Mouse (Mus musculus) heart, embryonic 14.5 days (tissue): ENCODE results near the gene Psmc2. TPM values are rescaled to one million over a fixed set of nuclear protein-coding genes. Genes with fewer than 3 reads are reported as not detected.

Experiments
- ATAC-seq: fragments of 200-750 bp; cut with Nextera tagmentation; 2 replicates; pipeline ENCODE4 v1.8.0; 2017; ENCODE audit warnings: low read depth, moderate TSS enrichment; ENCODE audit not compliant: insufficient number of reproducible peaks, insufficient read depth, low FRiP score
- H3K27ac ChIP-seq, 2 experiments: fragments of 200-500 bp in 1 of 2; fragments of 300-500 bp in 1 of 2; sonication (generic) in 1 of 2; replicated peaks in 1 of 2; 2 replicates each; pipeline ENCODE4 v1.5.1; 2012 to 2014; ENCODE audit warnings: low read depth in 2 of 2, low read length in 2 of 2, control low read depth in 1 of 2, mild to moderate bottlenecking in 1 of 2, mixed read lengths in 1 of 2; ENCODE audit not compliant: control insufficient read depth in 1 of 2, insufficient read depth in 1 of 2
- H3K27me3 ChIP-seq: fragments of 300-500 bp; sonication (generic); 2 replicates; pipeline ENCODE4 v1.6.1; 2014; ENCODE audit warnings: mild to moderate bottlenecking, low read length, control low read depth; ENCODE audit not compliant: control insufficient read depth, insufficient read depth
- H3K36me3 ChIP-seq: fragments of 300-500 bp; sonication (generic); 2 replicates; pipeline ENCODE4 v1.6.1; 2014; ENCODE audit warnings: mild to moderate bottlenecking, control low read depth, low read length, mixed read lengths; ENCODE audit not compliant: control insufficient read depth, insufficient read depth
- H3K4me1 ChIP-seq, 2 experiments: fragments of 200-500 bp in 1 of 2; fragments of 300-500 bp in 1 of 2; sonication (generic) in 1 of 2; 2 replicates each; pipeline ENCODE4 v1.6.1; 2012 to 2014; ENCODE audit warnings: low read length in 2 of 2, control low read depth in 1 of 2, mixed read lengths in 1 of 2; ENCODE audit not compliant: control insufficient read depth in 2 of 2, insufficient read depth in 2 of 2
- H3K4me2 ChIP-seq: fragments of 300-500 bp; sonication (generic); 2 replicates; pipeline ENCODE4 v1.6.1; 2014; ENCODE audit warnings: mild to moderate bottlenecking, low read length
- H3K4me3 ChIP-seq, 2 experiments: fragments of 200-500 bp in 1 of 2; fragments of 300-500 bp in 1 of 2; sonication (generic) in 1 of 2; 2 replicates each; pipeline ENCODE4 v1.5.1; 2012 to 2014; ENCODE audit warnings: low read length in 2 of 2, mild to moderate bottlenecking in 2 of 2, control low read depth in 1 of 2, low read depth in 1 of 2, moderate library complexity in 1 of 2; ENCODE audit not compliant: control insufficient read depth in 1 of 2, insufficient read depth in 1 of 2
- H3K9ac ChIP-seq: fragments of 300-500 bp; sonication (generic); 2 replicates; pipeline ENCODE4 v1.6.1; 2014; ENCODE audit warnings: mild to moderate bottlenecking, low read length
- H3K9me3 ChIP-seq: fragments of 300-500 bp; sonication (generic); 2 replicates; pipeline ENCODE4 v1.6.1; 2016; ENCODE audit warnings: low read length, control low read depth; ENCODE audit not compliant: control insufficient read depth
- WGBS: fragments of 180-500 bp; shearing (Covaris S2); extraction: QIAGEN DNeasy Blood & Tissue Kit; methylation state at CpG from one replicate; pipeline ENCODE4 v1.1.7; 2014; 5-methylcytosine and 5-hydroxymethylcytosine counted together
- polyA plus RNA-seq: library from polyadenylated mRNA; unstranded; fragments of >200 nt; fragmentation: Nextera tagmentation; extraction: Ambion mirVana; gene quantifications from 2 replicates; pipeline ENCODE4 v1.2.1, GENCODE M21; 2014

Psmc2 gene
- polyA plus RNA-seq, 1 experiment from 2014 or later: 136 TPM

- Histone ChIP-seq H3K4me1 (no peaks in the 10 kb centered on the region), H3K27ac (no peak overlapping the region), H3K9ac (no peak overlapping the region), H3K27me3 (no peaks in the 10 kb centered on the region), H3K4me2 (no peak overlapping the region), H3K4me3 (no peak overlapping the region), H3K36me3 (peaks cover 99% of the 10 kb centered on the region), H3K9me3 (no peaks in the 10 kb centered on the region)
- WGBS: 93% methylated on average over 10 of the region's 10 CpGs
- ATAC-seq: no peak
Observed at GRCm38 (mm10) chr5:21743606-21744005, 41.5 kb upstream of the Psmc2 start.

- no peak overlapping the region for H3K4me2 ChIP-seq
- H3K4me3 ChIP-seq: no peak overlapping the region
- H3K27ac ChIP-seq: no peak overlapping the region
- no peaks in the 10 kb centered on the region for H3K27me3 ChIP-seq
- no peaks in the 10 kb centered on the region for H3K4me1 ChIP-seq
- no peak overlapping the region for H3K9ac ChIP-seq
- no peak for ATAC-seq
- H3K36me3 ChIP-seq: peaks cover 98% of the 10 kb centered on the region
- no peaks in the 10 kb centered on the region for H3K9me3 ChIP-seq
Observed at GRCm38 (mm10) chr5:21744651-21745050, 40.4 kb upstream of the Psmc2 start.

GRCm38 (mm10) chr5:21745966-21746365 lies 39.1 kb upstream of the Psmc2 start:
- H3K9ac ChIP-seq: no peak overlapping the region
- no peaks in the 10 kb centered on the region for H3K4me1 ChIP-seq
- H3K36me3 ChIP-seq: peaks cover 96% of the 10 kb centered on the region
- no peak overlapping the region for H3K27ac ChIP-seq
- 93% methylated on average over 6 of the region's 8 CpGs for WGBS
- H3K4me3 ChIP-seq: no peak overlapping the region
- H3K27me3 ChIP-seq: no peaks in the 10 kb centered on the region
- no peak overlapping the region for H3K4me2 ChIP-seq
- no peaks in the 10 kb centered on the region for H3K9me3 ChIP-seq
- ATAC-seq: no peak

- H3K27me3 ChIP-seq: no peaks in the 10 kb centered on the region
- no peaks in the 10 kb centered on the region for H3K9me3 ChIP-seq
- H3K27ac ChIP-seq: no peak overlapping the region
- no peak overlapping the region for H3K9ac ChIP-seq
- ATAC-seq: no peak
- H3K36me3 ChIP-seq: peaks cover 75% of the 10 kb centered on the region
- WGBS: 87% methylated on average over 4 of the region's 4 CpGs
- no peak overlapping the region for H3K4me3 ChIP-seq
- H3K4me1 ChIP-seq: no peaks in the 10 kb centered on the region
- no peak overlapping the region for H3K4me2 ChIP-seq
Observed at GRCm38 (mm10) chr5:21768506-21768905, 16.6 kb upstream of the Psmc2 start.

GRCm38 (mm10) chr5:21769841-21770240 lies 15.2 kb upstream of the Psmc2 start:
- no peak overlapping the region for H3K4me3 ChIP-seq
- no peaks in the 10 kb centered on the region for H3K27me3 ChIP-seq
- H3K4me2 ChIP-seq: no peak overlapping the region
- no peak overlapping the region for H3K9ac ChIP-seq
- no peaks in the 10 kb centered on the region for H3K4me1 ChIP-seq
- H3K36me3 ChIP-seq: peaks cover 75% of the 10 kb centered on the region
- H3K27ac ChIP-seq: no peak overlapping the region
- no peak for ATAC-seq
- 92% methylated on average over 6 of the region's 6 CpGs for WGBS
- H3K9me3 ChIP-seq: no peaks in the 10 kb centered on the region

- WGBS: 92% methylated on average over 6 of the region's 6 CpGs
- Histone ChIP-seq H3K9me3 (no peaks in the 10 kb centered on the region), H3K27me3 (no peaks in the 10 kb centered on the region), H3K4me2 (no peak overlapping the region), H3K36me3 (peaks cover 78% of the 10 kb centered on the region), H3K27ac (no peak overlapping the region), H3K9ac (no peak overlapping the region), H3K4me3 (no peak overlapping the region), H3K4me1 (no peaks in the 10 kb centered on the region)
- no peak for ATAC-seq
Observed at GRCm38 (mm10) chr5:21776491-21776890, 8.6 kb upstream of the Psmc2 start.

GRCm38 (mm10) chr5:21784161-21785052 lies 676 bp upstream of the Psmc2 start:
- peak; percentile 46 for ATAC-seq
- Histone ChIP-seq H3K9me3 (no peaks in the 10 kb centered on the region), H3K4me2 (peak overlapping the region; percentile 88), H3K9ac (peak overlapping the region; percentile 75), H3K27me3 (no peaks in the 10 kb centered on the region), H3K4me3 (peak overlapping the region; percentile 90 to 94), H3K4me1 (peaks cover 0 to 19% of the 10 kb centered on the region in 2 experiments; a peak in 2 of 4 replicates), H3K27ac (peak overlapping the region; percentile 25 to 55; a peak in 2 of 4 replicates), H3K36me3 (peaks cover 48% of the 10 kb centered on the region)
- under 1% methylated on average over 50 of the region's 51 CpGs for WGBS
